Mouse (Mus musculus) cortical plate, adult 2 months (tissue): ENCODE data around the gene Hip1.

Source experiments
- CTCF ChIP-seq: fragments of 200-500 bp; IDR thresholded peaks from 2 replicates; pipeline ENCODE4 v1.5.1; 2011; ENCODE audit warnings: mild to moderate bottlenecking, control low read depth, low read length; ENCODE audit not compliant: insufficient read depth; ENCODE audit errors: extremely low read depth
- POLR2A ChIP-seq: fragments of 200-500 bp; IDR thresholded peaks from 2 replicates; pipeline ENCODE4 v1.6.1; 2011; ENCODE audit warnings: mild to moderate bottlenecking, low read length, control low read depth; ENCODE audit not compliant: insufficient read depth; ENCODE audit errors: extremely low read depth

DNA sequence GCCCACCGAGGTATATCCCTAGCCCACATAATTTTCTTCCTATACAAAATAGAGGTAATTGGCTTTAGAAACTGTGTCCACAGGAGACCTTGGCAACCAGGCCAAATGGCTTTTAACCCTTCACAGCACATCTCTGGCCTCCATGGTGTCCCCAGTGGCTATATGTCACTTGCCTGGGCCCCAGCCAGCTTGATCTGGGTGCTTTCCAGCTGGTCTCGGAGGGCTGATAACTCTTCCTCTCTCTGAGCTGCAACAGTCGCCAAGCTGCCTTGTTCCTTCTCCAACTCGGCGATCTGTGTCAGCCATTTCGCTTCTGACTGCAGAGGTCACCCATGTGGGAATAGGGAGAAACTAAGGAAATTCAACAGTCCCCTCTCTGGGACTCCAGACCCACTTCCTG lies 113.8 kb downstream of the Hip1 start:
- TF ChIP-seq POLR2A (no peak), CTCF (no peak)
